Mouse (Mus musculus) c-Kit-positive CD71-positive TER-119-positive erythroid progenitor cells, embryonic 14.5 days (primary cell): ENCODE data around the gene Fchsd2.

Source experiments
- DNase-seq: peaks from one replicate; pipeline ENCODE4 v3.0.0-alpha.2; 2013; ENCODE audit warnings: low spot score

Fchsd2 gene

DNA sequence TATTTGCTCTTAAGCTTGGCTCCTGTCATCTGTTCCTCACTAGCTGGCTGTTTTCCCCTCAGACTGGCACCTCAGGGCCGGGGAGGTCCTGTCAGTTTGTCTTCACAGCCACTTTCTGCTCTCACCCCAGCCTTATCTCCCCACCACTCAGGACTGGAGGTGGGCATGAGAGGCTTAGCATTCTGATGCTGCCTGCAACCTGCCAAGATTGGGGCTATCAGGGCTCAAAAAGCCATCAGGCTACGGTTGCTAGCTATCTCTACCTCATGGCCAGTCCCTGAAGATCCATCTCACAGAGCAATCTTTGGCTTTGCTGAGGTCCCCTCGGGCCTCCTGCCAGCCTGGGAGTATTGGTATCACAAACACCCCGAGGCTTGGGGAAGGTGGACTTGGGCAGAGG is 226.2 kb downstream of the Fchsd2 start:
- DNase-seq, result peak; percentile 28

DNA sequence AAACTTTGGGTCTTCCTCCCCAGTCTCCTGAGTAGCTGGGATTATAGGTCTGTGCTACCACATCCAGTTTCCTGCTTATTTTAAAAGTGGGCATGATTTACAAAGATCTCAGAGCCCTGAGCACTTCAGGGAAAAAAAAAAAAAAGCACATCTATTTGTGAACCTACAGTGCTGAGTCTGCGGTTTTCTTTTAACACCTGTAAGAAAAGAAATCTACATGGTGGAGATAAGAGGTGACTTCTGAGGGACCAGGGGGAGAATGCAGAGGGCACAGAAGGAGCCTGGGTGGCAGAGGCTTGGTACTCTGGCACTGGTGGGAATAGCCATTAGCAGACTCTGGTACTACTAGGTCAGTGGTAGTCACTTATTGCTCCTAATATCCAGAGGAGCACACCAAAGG is 227.1 kb downstream of the Fchsd2 start:
- DNase-seq, result no peak

DNA sequence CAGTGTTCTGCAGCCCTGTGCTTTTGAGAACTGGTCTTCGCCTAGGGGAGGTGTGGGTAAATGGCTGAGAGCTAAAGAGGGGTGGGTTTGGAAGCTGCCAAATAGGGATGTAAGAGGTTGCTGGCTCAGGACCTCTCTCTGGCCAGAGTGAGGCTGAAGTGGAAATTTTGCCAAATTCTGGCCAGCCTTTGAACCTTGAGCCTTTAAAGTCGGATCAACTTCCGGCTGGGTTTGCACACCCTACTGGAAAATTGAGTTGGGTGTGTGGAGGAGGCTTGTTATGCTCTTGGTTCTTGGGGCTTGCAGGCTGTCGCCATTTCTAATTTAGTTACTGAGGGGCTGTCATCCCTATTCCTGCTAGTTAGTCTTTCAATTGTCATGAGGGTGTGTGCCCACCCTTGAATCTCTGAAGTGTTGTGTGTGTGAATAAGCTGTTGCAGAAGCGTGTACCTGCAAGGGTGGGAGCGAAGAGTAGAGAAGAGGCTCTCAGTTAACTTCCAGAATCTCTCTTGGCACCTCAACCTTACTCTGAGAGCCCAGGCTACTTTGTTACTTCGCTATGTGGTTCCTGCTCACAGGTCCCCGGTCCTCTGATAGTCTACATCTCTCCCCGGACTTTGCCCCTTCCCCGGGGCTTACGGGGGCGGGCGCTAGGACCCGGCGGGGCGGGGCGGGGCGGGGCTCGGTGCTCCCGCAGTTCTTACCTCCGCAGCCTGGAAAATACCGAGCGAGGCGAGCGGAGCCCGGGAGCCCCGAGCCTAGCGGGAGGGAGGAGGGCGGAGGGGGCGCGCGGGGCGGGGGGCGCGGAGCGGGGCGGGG is 227.9 kb downstream of the Fchsd2 start:
- no peak for DNase-seq

GRCm38 (mm10) chr7:101321218-101321827 is 228.7 kb downstream of the Fchsd2 start:
- DNase-seq, result no peak

DNA sequence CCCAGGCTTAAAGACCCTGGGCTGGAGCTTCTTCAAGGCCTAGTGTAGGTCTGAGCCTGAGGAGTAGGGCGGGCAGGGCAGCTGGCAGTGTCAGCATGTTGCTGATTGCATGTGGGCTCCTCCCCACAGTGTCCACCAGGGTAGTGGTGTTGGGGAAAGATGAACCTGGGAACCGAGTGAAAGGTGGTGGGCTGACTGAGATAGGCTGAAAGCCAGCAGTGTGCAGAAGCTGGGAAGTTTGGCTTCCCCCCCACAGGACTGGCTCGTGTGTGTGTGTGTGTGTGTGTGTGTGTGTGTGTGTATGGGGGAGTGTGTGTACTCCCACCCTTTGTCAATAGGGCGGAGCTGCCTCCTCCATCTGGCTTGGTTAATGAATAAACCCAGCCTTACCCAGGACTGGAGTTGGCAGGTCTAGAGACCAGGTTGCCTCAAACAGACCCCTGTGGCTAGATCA is 230.5 kb downstream of the Fchsd2 start:
- no peak for DNase-seq

GRCm38 (mm10) chr7:101324142-101324962 is 231.7 kb downstream of the Fchsd2 start:
- no peak for DNase-seq

- DNase-seq, result no peak
Observed at GRCm38 (mm10) chr7:101326006-101326405, 233.3 kb downstream of the Fchsd2 start.

DNA sequence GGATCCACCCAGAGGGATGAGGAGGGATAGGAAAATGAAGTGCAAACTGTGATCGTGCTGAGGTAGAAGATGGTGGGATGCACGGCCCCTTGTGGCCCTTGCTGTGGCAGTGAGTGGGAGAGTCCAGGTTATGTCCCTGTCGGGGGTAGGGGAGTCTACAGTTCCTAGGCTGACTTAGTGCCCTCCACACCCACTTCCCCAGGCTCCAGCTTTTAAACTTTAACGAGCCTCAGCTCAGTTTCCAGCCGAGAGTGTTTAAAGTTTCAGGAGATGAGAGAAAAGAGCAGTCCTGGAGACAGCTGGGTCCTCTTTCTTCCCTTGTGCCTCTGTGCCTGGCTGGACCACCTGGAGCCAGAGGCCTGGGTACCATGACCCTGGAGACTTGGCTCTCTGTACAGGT is 234.6 kb downstream of the Fchsd2 start:
- no peak for DNase-seq

DNA sequence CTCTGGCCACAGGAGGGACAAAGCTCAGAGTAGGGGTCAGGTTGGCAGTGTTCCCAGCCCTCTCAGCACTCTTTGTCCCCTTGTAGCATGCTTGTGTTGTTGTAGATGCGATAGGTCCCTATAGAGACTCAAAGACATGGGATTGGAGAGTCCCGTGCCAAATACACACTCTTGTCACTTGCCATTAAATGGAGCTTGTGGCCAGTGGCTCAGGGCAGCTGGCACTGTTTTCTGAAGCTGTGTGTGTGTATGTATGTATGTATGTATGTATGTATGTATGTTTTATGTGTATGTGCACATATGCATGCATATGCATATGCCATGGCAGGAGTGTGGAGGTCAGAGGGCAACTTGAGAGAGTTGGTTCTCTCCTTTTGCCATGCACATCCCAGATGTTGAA is 235.1 kb downstream of the Fchsd2 start:
- DNase-seq, result no peak

GRCm38 (mm10) chr7:101328621-101329158 is 236.0 kb downstream of the Fchsd2 start:
- no peak for DNase-seq

DNA sequence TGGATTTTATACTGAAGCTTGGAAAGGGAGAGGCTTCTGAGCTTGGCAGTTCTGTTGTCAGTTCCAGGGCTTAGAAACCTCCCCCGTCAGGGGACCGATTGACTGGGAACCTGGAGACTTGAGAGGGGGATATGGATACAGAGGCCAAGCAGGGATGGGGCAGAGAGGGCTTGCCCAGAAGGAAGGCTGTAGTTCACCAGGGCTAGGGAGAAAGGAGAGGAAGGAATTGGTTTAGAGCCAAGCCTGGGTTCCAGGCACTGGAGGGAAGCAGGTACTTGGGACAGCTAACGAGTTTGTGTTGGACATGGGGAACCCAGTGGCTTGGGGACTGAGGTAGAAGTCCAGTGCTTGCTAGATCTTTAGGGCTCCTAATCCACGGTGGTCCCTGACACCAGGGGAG is 236.9 kb downstream of the Fchsd2 start:
- no peak for DNase-seq

GRCm38 (mm10) chr7:101330074-101330840 is 237.6 kb downstream of the Fchsd2 start:
- no peak for DNase-seq

- DNase-seq, result no peak
Observed at GRCm38 (mm10) chr7:101330841-101331173, 238.1 kb downstream of the Fchsd2 start.

- no peak for DNase-seq
Observed at GRCm38 (mm10) chr7:101332045-101332831, 239.6 kb downstream of the Fchsd2 start.
